Mouse (Mus musculus): ENCODE results near the gene Sumo3. TPM values are rescaled to one million over a fixed set of nuclear protein-coding genes. Genes with fewer than 3 reads are reported as not detected.
A peak's percentile ranks its signal among the peaks of the same experiment; 100 is the strongest.

Sumo3 gene
- total RNA-seq, 2 experiments from 2014 or later, result 54.8 to 61.2 TPM

DNA sequence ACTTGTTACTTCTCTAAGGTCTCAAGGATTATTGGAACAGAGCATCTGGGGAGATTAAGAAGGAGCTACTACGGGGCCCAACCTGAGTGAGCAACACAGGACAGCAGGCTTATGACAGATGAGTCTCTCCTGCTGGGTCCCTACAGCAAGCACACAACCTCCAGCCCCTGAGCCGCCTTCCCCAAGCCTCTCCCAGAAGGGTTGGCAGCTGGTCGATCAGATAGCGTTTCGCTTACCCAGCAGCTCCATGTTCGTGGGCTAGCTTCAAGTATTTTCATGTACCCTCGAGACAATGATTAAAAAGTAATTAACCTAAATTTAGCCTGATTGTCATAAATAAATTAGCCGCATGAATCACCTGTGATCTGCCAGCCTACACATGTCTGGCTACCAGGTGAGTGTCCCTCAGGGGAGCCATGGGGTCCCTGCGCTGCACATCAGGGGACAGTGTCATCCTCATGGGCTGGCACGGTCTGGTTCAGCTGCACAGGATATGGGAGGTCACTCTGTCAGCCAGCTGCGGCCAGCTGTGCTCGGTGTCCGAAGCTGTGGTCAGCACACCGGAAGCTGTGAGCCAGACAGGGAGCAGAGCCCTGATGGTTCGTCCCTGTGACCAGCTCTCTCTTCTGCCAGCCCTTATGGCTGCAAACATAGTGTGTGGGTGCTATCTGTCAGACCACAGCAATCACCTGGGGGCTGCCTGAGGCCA, 52.5 kb downstream of the Sumo3 start:
- intact Hi-C loops (cut with DNase I), result no loop called here
- DNase-seq (ENCODE audit: low spot score), result peak; percentile 24

DNA sequence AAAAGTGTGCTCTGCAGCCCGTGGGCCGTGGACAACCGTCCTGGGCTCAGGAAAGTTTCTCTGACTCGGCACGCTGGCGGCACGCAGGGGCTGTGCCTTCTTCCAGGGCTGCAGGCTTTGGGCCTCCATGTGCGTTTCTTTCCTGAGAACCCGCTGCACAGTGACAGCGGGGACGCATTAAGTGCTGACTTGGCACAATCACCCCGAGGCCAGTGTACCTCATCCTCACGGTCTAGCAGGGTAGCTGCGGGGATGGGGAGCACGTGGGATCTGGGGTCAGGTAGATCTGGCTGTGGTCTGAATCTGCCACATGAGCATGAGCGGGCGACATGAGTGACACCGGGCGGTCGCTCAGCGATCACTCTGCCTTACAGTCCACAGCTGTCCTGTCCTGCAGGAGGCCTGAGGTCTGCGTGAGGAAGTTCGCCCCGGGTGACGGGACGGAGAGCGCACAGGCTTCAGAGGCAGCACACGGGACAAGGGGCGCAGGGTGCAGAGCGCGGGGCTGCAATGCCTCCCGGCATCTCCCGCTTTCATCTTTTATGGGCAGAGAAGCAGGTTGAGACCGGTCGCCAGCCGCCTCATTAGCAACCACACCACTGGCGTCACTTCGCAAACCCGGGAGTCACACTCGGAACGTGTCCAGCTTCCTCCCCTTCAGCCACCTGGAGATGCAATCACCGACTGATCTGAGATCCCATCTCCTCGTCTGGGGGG, 58.2 kb downstream of the Sumo3 start:
- intact Hi-C loops (cut with DNase I), result no loop called here
- no peak for DNase-seq (ENCODE audit: low spot score)

DNA sequence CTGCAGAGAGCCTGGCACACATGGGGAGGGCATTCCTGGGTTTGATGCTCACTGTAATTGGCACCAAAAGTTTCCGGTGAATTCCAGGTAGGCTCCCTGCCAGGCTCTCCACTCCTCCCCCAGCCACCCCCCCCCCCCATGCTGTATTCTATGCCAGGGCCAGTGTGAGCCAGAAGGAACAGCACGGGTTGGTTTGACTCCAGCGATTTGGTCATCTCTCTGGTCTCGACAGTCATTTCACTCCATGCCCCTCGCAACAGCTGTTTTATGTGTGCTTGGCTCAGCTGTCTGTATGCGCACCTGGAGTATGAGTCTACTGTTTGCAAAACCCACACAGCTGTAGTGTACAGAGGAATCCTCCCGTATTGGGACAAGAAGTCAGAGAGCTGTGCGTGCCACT, 60.4 kb downstream of the Sumo3 start:
- intact Hi-C loops (cut with DNase I), result no loop called here
- DNase-seq (ENCODE audit: low spot score), result no peak

DNA sequence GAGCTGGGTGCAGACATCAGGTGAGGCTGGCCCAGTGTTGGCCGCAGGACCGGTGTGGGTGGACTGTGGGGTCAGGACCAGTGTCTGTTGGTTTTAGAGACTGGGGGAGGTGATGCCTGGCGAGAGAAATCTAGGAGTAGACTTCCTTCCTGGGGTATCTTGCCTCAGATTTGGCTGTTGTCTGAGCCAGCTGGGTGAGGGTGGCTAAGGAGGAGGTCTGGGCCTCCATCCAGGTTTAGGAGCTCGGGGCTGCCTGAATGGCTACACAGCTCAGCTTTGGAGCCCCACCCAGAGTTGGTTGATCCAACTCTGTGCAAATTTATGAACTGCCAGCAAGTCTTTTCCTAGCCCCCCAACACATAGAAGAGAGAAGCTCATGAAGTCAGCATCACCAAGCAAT, 61.5 kb downstream of the Sumo3 start:
- intact Hi-C loops (cut with DNase I), result no loop called here
- DNase-seq (ENCODE audit: low spot score), result no peak

Small RNAs within 50 kb of the gene (microRNA-seq; reads per million reads assigned to microRNA genes)
- gene Mir1930, result 14.4 reads per million, percentile 30 among the genes with 10 or more reads in this experiment

Other genes with a start within 250 kb of the Sumo3 start
- gene Adarb1, start 187.8 kb upstream of the Sumo3 start, total RNA-seq (2021), result 10 to 100 TPM; 16.7 to 19.7 TPM
- gene Fam207a, start 90.3 kb upstream of the Sumo3 start, total RNA-seq (2021), result 1 to 10 TPM; 8.6 to 9.9 TPM
- gene Itgb2, start 75.8 kb upstream of the Sumo3 start, total RNA-seq (2021), result 1 to 10 TPM; 6.1 to 6.4 TPM
- gene Pttg1ip, start 24.4 kb upstream of the Sumo3 start, total RNA-seq (2021), result 100 to 1,000 TPM; 124 to 138 TPM
- gene Gm49325, start 100 bp downstream of the Sumo3 start, total RNA-seq (2021), result 10 to 100 TPM; 10.3 to 11.7 TPM
- gene Ube2g2, start 16.2 kb downstream of the Sumo3 start, total RNA-seq (2021), result 10 to 100 TPM; 66.7 to 68.4 TPM
- gene Tspear, start 80.5 kb downstream of the Sumo3 start, total RNA-seq (2021), result not detected
- not detected for gene Gm19402, start 84.7 kb downstream of the Sumo3 start, total RNA-seq (2021)
- gene Gm9508, start 91.1 kb downstream of the Sumo3 start, total RNA-seq (2021), result not detected
- gene Gm10272, start 100.5 kb downstream of the Sumo3 start, total RNA-seq (2021), result not detected
- gene Gm10024, start 105.4 kb downstream of the Sumo3 start, total RNA-seq (2021), result not detected
- gene Gm10142, start 109.7 kb downstream of the Sumo3 start, total RNA-seq (2021), result not detected
- not detected for gene Krtap12-1, start 114.5 kb downstream of the Sumo3 start, total RNA-seq (2021)
- not detected for gene Gm10100, start 120.4 kb downstream of the Sumo3 start, total RNA-seq (2021)
- not detected for gene Gm18596, start 136.5 kb downstream of the Sumo3 start, total RNA-seq (2021)
- gene Gm9736, start 145.3 kb downstream of the Sumo3 start, total RNA-seq (2021), result not detected
- gene Gm3233, start 153.6 kb downstream of the Sumo3 start, total RNA-seq (2021), result not detected
- gene Gm3238, start 165.2 kb downstream of the Sumo3 start, total RNA-seq (2021), result not detected
- not detected for gene Gm7138, start 170.8 kb downstream of the Sumo3 start, total RNA-seq (2021)
- gene Gm3250, start 176.4 kb downstream of the Sumo3 start, total RNA-seq (2021), result not detected
- not detected for gene Gm7137, start 182.1 kb downstream of the Sumo3 start, total RNA-seq (2021)
- not detected for gene Gm9639, start 189.0 kb downstream of the Sumo3 start, total RNA-seq (2021)
- not detected for gene Gm19668, start 193.0 kb downstream of the Sumo3 start, total RNA-seq (2021)
- gene Gm9507, start 205.7 kb downstream of the Sumo3 start, total RNA-seq (2021), result not detected
- not detected for gene Gm2696, start 208.6 kb downstream of the Sumo3 start, total RNA-seq (2021)
- gene Krtap10-4, start 221.0 kb downstream of the Sumo3 start, total RNA-seq (2021), result not detected
- gene Krtap10-10, start 229.8 kb downstream of the Sumo3 start, total RNA-seq (2021), result not detected
- gene Gm36176, start 240.7 kb downstream of the Sumo3 start, total RNA-seq (2021), result not detected
- not detected for gene Gm10318, start 246.8 kb downstream of the Sumo3 start, total RNA-seq (2021)

Measured in heart, postnatal 25 days (tissue).